Mouse (Mus musculus) embryonic facial prominence, embryonic 13.5 days (tissue): ENCODE data around the gene Drosha. TPM values are rescaled to one million over a fixed set of nuclear protein-coding genes. Genes with fewer than 3 reads are reported as not detected.
A peak's percentile ranks its signal among the peaks of the same experiment; 100 is the strongest.

Source experiments
- ATAC-seq: fragments of 200-750 bp; cut with Nextera tagmentation; 2 replicates; pipeline ENCODE4 v1.8.0; 2017; ENCODE audit warnings: low read depth; ENCODE audit not compliant: insufficient number of reproducible peaks, insufficient read depth, low FRiP score, low TSS enrichment
- H3K27ac ChIP-seq: fragments of 300-500 bp; sonication (generic); 2 replicates; pipeline ENCODE4 v1.5.1; 2015; ENCODE audit warnings: moderate library complexity, mild to moderate bottlenecking, inconsistent platforms
- H3K27me3 ChIP-seq: fragments of 300-500 bp; sonication (generic); 2 replicates; pipeline ENCODE4 v1.6.1; 2015; ENCODE audit warnings: mild to moderate bottlenecking, inconsistent platforms
- H3K36me3 ChIP-seq: fragments of 300-500 bp; sonication (generic); 2 replicates; pipeline ENCODE4 v1.6.1; 2015; ENCODE audit warnings: mild to moderate bottlenecking, inconsistent platforms
- H3K4me1 ChIP-seq: fragments of 300-500 bp; sonication (generic); 2 replicates; pipeline ENCODE4 v1.6.1; 2015; ENCODE audit warnings: inconsistent platforms
- H3K4me2 ChIP-seq: fragments of 300-500 bp; sonication (generic); 2 replicates; pipeline ENCODE4 v1.6.1; 2015; ENCODE audit warnings: moderate library complexity, mild to moderate bottlenecking, inconsistent platforms
- H3K4me3 ChIP-seq: fragments of 300-500 bp; sonication (generic); 2 replicates; pipeline ENCODE4 v1.5.1; 2015; ENCODE audit warnings: mild to moderate bottlenecking, inconsistent platforms
- H3K9ac ChIP-seq: fragments of 300-500 bp; sonication (generic); 2 replicates; pipeline ENCODE4 v1.6.1; 2015; ENCODE audit warnings: mild to moderate bottlenecking, inconsistent platforms
- H3K9me3 ChIP-seq: fragments of 300-500 bp; sonication (generic); 2 replicates; pipeline ENCODE4 v1.6.1; 2016; ENCODE audit warnings: inconsistent platforms
- WGBS: fragments of 180-500 bp; shearing (Covaris S2); methylation state at CpG from one replicate; pipeline ENCODE4 v1.1.7; 2015; ENCODE audit warnings: mixed read lengths; 5-methylcytosine and 5-hydroxymethylcytosine counted together
- polyA plus RNA-seq: library from polyadenylated mRNA; unstranded; fragments of >200 nt; fragmentation: Nextera tagmentation; extraction: Ambion mirVana; gene quantifications from 2 replicates; pipeline ENCODE4 v1.2.1, GENCODE M21; 2015

Gene Drosha
- polyA plus RNA-seq, 1 experiment from 2014 or later, result 46.5 TPM

DNA sequence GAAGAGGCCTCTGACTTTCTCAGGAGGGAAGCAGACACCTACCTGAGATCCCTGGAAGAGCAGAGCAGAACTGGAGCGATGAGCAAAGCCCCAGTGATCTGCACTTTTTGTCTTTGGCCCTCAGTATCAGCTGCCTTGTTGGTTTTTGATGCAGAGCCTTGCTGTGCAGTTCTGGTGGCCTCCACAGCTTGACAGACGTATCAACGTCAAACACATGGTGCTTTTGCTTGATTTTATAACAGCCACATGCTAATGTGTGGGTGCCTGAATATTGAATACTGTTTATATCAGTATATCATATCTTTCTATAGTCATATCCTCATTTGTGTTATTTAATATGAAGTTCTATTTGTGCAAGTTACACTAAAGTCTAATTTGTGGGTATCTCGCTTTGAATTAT lies 19.5 kb upstream of the Drosha start:
- Histone ChIP-seq H3K27ac (no peak overlapping the region), H3K4me1 (no peaks in the 10 kb centered on the region), H3K4me2 (no peak overlapping the region), H3K9ac (no peak overlapping the region), H3K4me3 (no peak overlapping the region), H3K36me3 (peaks cover 38% of the 10 kb centered on the region), H3K9me3 (no peaks in the 10 kb centered on the region), H3K27me3 (no peaks in the 10 kb centered on the region)
- 83% methylated on average over 4 of the region's 4 CpGs for WGBS
- no peak for ATAC-seq

DNA sequence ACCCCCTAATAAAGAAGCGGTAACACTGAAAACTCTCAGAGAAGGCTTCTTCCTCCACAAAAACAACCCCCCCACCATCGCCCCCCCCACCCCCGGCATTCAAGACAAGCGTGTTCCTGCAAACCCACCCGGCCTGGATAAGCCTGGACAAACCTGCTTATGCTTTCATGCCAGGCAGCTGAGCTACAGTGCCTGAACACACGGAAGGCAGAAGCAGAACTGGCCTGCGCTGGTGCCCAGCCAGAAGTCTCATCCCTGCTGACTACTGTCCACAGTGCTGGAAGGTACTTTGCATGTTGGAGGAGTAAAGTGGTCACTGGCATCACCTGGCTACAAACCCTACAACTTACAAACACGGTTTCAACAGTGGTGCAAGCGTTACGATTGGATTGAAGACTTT lies 17.5 kb upstream of the Drosha start:
- Histone ChIP-seq H3K4me2 (no peak overlapping the region), H3K4me3 (no peak overlapping the region), H3K36me3 (peaks cover 58% of the 10 kb centered on the region), H3K27ac (no peak overlapping the region), H3K9ac (no peak overlapping the region), H3K4me1 (no peaks in the 10 kb centered on the region), H3K27me3 (no peaks in the 10 kb centered on the region), H3K9me3 (no peaks in the 10 kb centered on the region)
- ATAC-seq, result no peak
- WGBS, result 93% methylated on average over 10 of the region's 10 CpGs

DNA sequence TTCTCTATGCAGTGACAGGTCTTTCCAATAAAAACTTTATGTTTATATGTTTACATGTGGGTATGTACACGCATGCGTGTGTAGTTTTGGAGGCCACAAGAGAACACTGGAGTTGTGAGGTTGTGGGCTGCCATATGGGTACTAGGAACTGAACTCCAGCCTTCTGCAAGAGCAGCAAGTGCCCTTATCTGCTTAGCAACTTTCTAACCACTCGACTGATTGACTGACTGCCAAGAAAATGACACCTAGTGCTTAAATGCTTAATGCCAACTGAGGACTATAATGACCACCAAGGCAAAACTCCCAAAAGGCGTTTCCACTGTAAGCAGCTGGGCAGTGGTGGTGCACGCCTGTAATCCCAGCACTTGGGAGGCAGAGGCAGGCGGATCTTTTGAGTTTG lies 15.3 kb upstream of the Drosha start:
- H3K4me2 ChIP-seq, result no peak overlapping the region
- no peaks in the 10 kb centered on the region for H3K27me3 ChIP-seq
- ATAC-seq, result no peak
- no peaks in the 10 kb centered on the region for H3K9me3 ChIP-seq
- H3K9ac ChIP-seq, result no peak overlapping the region
- no peaks in the 10 kb centered on the region for H3K4me1 ChIP-seq
- 90% methylated on average over 6 of the region's 6 CpGs for WGBS
- peaks cover 75% of the 10 kb centered on the region for H3K36me3 ChIP-seq
- no peak overlapping the region for H3K27ac ChIP-seq
- H3K4me3 ChIP-seq, result no peak overlapping the region

DNA sequence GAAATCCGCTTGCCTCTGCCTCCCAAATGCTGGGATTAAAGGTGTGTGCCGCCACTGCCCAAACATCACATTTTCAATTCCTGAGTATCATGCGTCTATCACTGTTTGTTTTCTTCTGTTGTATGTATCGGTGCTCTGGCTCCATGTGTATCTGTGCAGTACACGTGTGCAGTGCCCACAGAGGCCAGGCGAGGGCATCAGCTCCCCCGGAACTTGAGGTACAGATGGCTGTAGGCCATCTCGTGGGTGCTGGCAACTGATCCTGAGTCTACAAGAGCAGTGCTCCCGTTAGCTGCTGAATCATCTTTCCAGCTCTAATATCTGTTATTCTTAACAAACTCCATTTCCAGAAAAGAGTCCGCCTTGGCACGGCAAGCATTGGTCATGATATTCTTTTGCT lies 12.0 kb upstream of the Drosha start:
- Histone ChIP-seq H3K36me3 (peaks cover 90% of the 10 kb centered on the region), H3K4me1 (no peaks in the 10 kb centered on the region), H3K9me3 (no peaks in the 10 kb centered on the region), H3K4me3 (no peak overlapping the region), H3K27me3 (no peaks in the 10 kb centered on the region), H3K27ac (no peak overlapping the region), H3K4me2 (no peak overlapping the region), H3K9ac (no peak overlapping the region)
- 95% methylated on average over 11 of the region's 11 CpGs for WGBS
- ATAC-seq, result no peak

DNA sequence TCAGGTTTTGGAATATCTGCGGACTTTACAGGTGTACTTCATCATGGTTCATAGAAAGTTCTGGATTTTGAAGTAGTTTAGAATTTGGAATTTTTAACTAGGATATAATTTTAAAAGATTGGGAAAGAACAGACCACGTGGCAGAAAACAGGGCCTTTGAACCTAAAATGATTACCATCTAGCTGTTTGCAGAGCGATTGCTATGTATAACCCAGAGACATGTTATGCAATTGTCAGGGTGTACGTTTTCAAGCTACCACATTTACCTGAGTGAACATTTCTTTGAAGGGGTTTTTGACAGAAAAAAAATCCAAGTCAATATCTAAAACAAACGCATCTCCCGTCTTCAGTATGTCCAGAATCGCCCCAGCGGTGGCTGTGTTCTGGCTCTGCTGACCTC lies 7.0 kb upstream of the Drosha start:
- Histone ChIP-seq H3K9me3 (no peaks in the 10 kb centered on the region), H3K36me3 (peaks cover 84% of the 10 kb centered on the region), H3K27ac (no peak overlapping the region), H3K27me3 (no peaks in the 10 kb centered on the region), H3K9ac (no peak overlapping the region), H3K4me3 (no peak overlapping the region), H3K4me2 (no peak overlapping the region), H3K4me1 (0 out of 2 replicates have a peak, but pooled peaks cover under 1% of the 10 kb centered on the region)
- 94% methylated on average over 8 of the region's 8 CpGs for WGBS
- no peak for ATAC-seq

DNA sequence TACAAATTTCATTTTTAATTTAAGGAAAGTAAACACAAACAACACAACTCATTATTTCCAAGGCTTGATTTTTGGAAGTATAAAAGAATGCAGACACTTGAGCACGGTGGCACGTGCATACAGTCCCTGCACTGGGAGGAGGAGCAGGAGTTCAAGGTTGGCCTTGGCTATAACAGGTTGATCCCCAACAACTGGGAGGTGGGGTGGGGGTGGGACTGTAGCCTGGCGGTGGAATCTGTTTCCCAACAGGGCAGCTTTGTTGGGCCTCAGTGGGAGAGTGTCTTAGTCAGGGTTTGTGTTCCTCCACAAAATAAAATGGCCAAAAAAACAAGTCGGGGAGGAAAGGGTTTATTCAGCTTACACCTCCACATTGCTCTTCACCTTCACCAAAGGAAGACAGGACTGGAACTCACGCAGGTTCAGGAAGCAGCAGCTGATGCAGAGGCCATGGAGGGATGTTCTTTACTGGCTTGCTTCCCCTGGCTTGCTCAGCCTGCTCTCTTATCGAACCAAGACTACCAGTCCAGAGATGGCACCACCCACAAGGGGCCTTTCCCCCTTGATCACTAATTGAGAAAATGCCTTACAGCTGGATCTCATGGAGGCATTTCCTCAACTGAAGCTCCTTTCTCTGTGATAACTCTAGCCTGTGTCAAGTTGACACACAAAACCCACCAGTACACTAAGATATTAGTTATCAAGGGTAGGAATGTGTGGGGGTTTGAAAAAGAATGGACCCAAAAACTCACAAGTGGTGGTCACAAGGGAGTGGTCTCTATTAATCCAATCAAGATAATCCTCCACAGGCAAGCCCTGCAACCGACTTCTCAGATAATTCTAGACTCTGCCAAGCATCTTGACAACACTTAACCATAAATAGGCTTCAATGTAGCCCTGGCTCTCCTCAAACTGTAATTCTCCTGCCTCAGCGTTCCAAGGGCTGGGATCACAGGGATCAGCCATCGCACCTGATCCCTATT lies 1.9 kb upstream of the Drosha start:
- no peak for ATAC-seq
- peak overlapping the region; percentile 74 for H3K4me2 ChIP-seq
- H3K4me3 ChIP-seq, result no peak overlapping the region

DNA sequence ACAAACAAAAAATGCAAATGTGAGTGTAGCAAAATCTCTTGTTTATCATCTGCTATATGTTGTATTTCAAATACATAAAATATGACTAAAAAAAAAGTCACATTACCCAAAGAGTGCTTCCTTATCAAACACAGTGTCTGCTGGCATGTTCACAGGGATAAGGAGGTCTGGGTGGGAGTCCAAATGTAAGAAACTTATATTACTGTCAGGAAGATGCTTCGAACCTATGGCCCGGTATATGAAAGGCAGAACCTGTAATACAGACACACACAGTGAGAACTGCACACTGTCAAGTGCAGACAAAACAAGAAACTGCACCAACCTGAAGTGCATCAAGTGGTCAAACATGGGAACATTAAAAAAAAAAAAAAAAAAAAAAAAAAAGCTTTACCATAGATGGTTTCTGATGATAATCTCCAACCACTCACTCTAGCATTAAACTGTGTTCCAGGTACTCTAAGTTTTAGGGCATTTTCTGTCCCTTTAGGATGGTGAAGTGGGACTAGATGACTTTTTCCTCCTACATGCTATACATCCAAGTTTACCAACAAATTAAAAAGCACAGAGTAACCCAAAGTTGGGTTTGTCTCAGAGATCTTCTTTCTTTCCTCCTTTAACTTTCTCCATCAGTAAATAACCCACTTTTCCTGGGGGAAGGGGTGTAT lies 1.0 kb upstream of the Drosha start:
- no peak for ATAC-seq
- Histone ChIP-seq H3K36me3 (peaks cover 51% of the 10 kb centered on the region), H3K4me3 (peak overlapping the region; percentile 72), H3K4me1 (peaks cover 27% of the 10 kb centered on the region), H3K4me2 (peak overlapping the region; percentile 74), H3K9me3 (no peaks in the 10 kb centered on the region), H3K9ac (peak overlapping the region; percentile 87), H3K27me3 (no peaks in the 10 kb centered on the region), H3K27ac (peak overlapping the region; percentile 80; the same call in 1 of the 2 replicates)
- WGBS, result 84% methylated on average over 2 of the region's 2 CpGs

More for the DNA sequence above, 1.9 kb upstream of the Drosha start:
- H3K27ac ChIP-seq, result no peak overlapping the region
- no peak overlapping the region for H3K9ac ChIP-seq
- H3K4me1 ChIP-seq, result peaks cover 27% of the 10 kb centered on the region
- H3K27me3 ChIP-seq, result no peaks in the 10 kb centered on the region
- peaks cover 51% of the 10 kb centered on the region for H3K36me3 ChIP-seq
- H3K9me3 ChIP-seq, result no peaks in the 10 kb centered on the region
- 61% methylated on average over 9 of the region's 9 CpGs for WGBS

DNA sequence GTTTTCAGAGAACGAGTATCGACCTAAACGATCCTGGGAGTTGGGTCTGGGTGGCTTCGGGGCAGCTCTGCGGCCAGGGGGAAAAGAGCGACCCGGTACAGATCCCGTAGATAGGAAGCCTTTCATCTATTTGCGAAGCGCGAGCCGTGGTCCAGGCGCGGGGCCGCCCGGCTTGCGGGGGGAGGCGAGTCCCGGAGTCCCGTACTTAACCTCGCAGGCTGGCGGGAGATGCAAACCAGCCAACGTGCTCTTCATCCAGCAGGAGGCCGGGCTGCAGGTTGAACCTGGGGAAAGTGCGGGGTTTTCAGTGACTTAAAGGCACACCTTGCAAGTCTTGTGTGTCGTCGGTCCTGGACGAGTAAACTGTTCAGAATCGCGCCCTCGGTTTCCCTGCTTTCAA lies 350 bp downstream of the Drosha start:
- no peaks in the 10 kb centered on the region for H3K27me3 ChIP-seq
- H3K4me3 ChIP-seq, result peak overlapping the region; percentile 72
- H3K4me1 ChIP-seq, result peaks cover 27% of the 10 kb centered on the region
- H3K4me2 ChIP-seq, result peak overlapping the region; percentile 74
- peaks cover 51% of the 10 kb centered on the region for H3K36me3 ChIP-seq
- WGBS, result under 1% methylated on average over 31 of the region's 31 CpGs
- H3K9me3 ChIP-seq, result no peaks in the 10 kb centered on the region
- H3K9ac ChIP-seq, result peak overlapping the region; percentile 87
- H3K27ac ChIP-seq, result peak overlapping the region; percentile 77
- no peak; the same call in 1 of the 2 replicates for ATAC-seq

DNA sequence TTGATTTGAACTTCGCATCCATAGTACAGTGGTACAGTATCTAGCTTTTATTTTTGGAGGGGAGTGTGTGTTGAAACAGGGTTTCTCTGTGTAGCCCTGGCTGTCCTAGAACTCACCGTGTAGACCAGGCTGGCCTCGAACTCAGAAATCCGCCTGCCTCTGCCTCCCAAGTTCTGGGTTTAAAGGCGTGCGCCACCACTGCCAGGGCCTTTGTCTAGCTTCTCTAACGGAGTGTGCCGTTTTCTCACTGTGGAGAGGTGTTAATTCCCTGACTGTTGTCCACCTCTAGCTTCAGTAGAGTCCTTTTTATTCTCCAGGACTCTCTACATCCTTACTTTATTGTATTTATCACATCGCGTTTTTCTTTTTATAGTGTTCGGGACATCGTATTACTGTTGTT lies 793 bp downstream of the Drosha start:
- H3K36me3 ChIP-seq, result peaks cover 53% of the 10 kb centered on the region
- H3K9ac ChIP-seq, result peak overlapping the region; percentile 87
- H3K27ac ChIP-seq, result no peak overlapping the region
- H3K27me3 ChIP-seq, result no peaks in the 10 kb centered on the region
- H3K4me3 ChIP-seq, result peak overlapping the region; percentile 72
- peaks cover 27% of the 10 kb centered on the region for H3K4me1 ChIP-seq
- ATAC-seq, result no peak
- H3K9me3 ChIP-seq, result no peaks in the 10 kb centered on the region
- 62% methylated on average over 12 of the region's 12 CpGs for WGBS
- H3K4me2 ChIP-seq, result peak overlapping the region; percentile 74

DNA sequence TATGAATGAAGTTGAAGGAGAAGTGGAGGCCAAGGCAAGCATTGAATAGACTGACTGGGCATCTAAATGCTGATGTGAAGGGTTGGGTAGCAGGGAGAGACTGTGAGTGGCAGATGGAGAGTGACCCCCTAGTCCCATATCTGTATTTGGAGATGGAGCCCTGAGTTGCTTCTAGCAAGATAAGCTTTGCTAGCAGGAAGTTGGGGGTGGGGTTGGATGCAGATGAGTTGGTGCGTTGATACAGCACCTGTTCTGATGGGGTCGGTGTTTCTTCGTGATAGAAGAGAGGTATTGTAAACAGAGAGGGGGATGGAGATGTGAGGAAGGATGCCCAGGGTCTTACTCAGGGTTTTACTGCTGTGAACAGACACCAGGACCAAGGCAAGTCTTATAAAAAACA lies 5.3 kb downstream of the Drosha start:
- Histone ChIP-seq H3K4me2 (no peak overlapping the region), H3K36me3 (peaks cover 67% of the 10 kb centered on the region), H3K27me3 (no peaks in the 10 kb centered on the region), H3K9me3 (no peaks in the 10 kb centered on the region), H3K27ac (no peak overlapping the region), H3K4me3 (no peak overlapping the region), H3K4me1 (peaks cover 13% of the 10 kb centered on the region), H3K9ac (no peak overlapping the region)
- WGBS, result 96% methylated on average over 3 of the region's 3 CpGs
- no peak for ATAC-seq

DNA sequence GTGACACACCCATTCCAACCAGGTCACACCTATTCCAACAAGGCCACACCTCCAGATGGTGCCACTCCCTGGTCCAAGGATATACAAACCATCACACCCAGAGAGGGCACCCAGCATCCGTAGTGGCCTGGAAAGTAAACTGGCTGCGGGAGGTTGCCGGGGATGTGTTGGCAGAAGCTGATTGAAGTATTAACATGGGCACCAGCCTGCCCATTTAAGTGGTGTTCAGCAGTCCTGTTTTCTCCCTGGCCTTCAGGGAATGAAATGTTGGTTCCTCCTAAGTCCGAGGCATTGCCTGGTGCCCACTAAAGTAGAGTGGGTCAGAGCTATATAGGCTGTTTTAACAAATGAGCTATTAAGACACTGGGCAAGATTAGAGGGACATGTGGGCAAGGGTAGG lies 8.0 kb downstream of the Drosha start:
- Histone ChIP-seq H3K4me3 (no peak overlapping the region), H3K9me3 (no peaks in the 10 kb centered on the region), H3K36me3 (peaks cover 81% of the 10 kb centered on the region), H3K27me3 (no peaks in the 10 kb centered on the region), H3K4me1 (no peaks in the 10 kb centered on the region), H3K4me2 (no peak overlapping the region), H3K27ac (no peak overlapping the region), H3K9ac (no peak overlapping the region)
- no peak for ATAC-seq
- WGBS, result 97% methylated on average over 4 of the region's 4 CpGs

DNA sequence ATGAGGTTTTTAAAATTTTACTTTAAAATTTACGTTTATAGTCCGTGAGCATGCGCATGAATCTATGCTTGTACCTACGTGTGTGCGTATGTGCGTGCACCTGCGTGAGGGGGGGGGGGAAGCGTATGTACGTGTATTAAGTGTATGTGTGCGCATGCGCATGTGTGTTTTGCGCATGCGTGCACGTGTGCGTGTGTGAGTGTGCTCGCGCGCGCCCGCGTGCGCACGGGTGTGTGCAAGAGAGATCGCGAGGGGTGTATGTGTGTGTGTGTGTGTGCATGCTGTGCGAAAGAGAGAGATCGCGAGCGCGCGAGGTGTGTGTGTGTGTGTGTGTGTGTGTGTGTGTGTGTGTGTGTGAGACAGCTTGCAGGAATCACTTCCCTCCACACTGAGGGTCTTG lies 8.8 kb downstream of the Drosha start:
- H3K36me3 ChIP-seq, result peaks cover 81% of the 10 kb centered on the region
- no peaks in the 10 kb centered on the region for H3K4me1 ChIP-seq
- H3K4me2 ChIP-seq, result no peak overlapping the region
- H3K9me3 ChIP-seq, result no peaks in the 10 kb centered on the region
- no peaks in the 10 kb centered on the region for H3K27me3 ChIP-seq
- 0 out of 2 replicates have a peak, but pooled peaks have one; percentile 15 for ATAC-seq
- no peak overlapping the region for H3K4me3 ChIP-seq
- WGBS, result 97% methylated on average over 31 of the region's 31 CpGs
- no peak overlapping the region for H3K9ac ChIP-seq
- no peak overlapping the region for H3K27ac ChIP-seq
